Comparison of ENCODE assay signal across 27 mouse cellular contexts in genomic region chr2:112443491-112443890, GRCm38 (mm10). TPM values are rescaled to one million over a fixed set of nuclear protein-coding genes. Genes with fewer than 3 reads are reported as not detected.
DNase-seq lines count a peak whose midpoint lies in the region; ATAC-seq and TF ChIP-seq lines count a peak whose summit lies in the region.
"Had no signal": no experiment of that assay in that cellular context is flagged by ENCODE, and none has a peak within 500 bp of the region (broad histone marks: within the 10 kb centered on the region; RNA-seq: fewer than 3 reads in every experiment).

No protein-coding gene starts in this region.

- H3K27me3 ChIP-seq in lung, postnatal 0 days (replicated peaks; ENCODE audit: insufficient read depth, low read length), result no peaks in the 10 kb centered on the region
- H3K27me3 ChIP-seq: forebrain, embryonic 15.5 days; limb, embryonic 15.5 days; liver, embryonic 15.5 days had no signal

- no peaks in the 10 kb centered on the region for H3K9me3 ChIP-seq in lung, postnatal 0 days (ENCODE audit: low read length)
- H3K9me3 ChIP-seq: embryonic facial prominence, embryonic 10.5 days; forebrain, embryonic 15.5 days; limb, embryonic 15.5 days; liver, embryonic 15.5 days had no signal

- intact Hi-C loops in heart, postnatal 14 days (cut with DNase I), result no loop called here

- DNase-seq in heart, adult 11 months, result peak; percentile 46
- DNase-seq in heart, postnatal 14 days, result no peak
- peak; percentile 42 for DNase-seq in right cerebral cortex, postnatal 25 days
- no peak for DNase-seq in right cerebral cortex, postnatal 10 days (ENCODE audit: low spot score in 2 of 2)
- DNase-seq in brain, adult 2 months (ENCODE audit: low read depth, low spot score), result peak; percentile 85
- no peak for DNase-seq in kidney, postnatal 25 days
- no peak for DNase-seq in lung, postnatal 0 days (ENCODE audit: low spot score)
- DNase-seq: cerebellum, adult 9-10 months; gastrocnemius, postnatal 14 days; kidney, adult 2 months; kidney, postnatal 10 days; midbrain, embryonic 14.5 days; thymus, postnatal 25 days had no signal

- no peak overlapping the region for H3K9ac ChIP-seq in lung, postnatal 0 days (replicated peaks; ENCODE audit: low read depth)
- H3K9ac ChIP-seq: forebrain, embryonic 15.5 days; limb, embryonic 15.5 days; liver, embryonic 15.5 days had no signal

- no peaks in the 10 kb centered on the region for H3K4me1 ChIP-seq in lung, postnatal 0 days (ENCODE audit: insufficient read depth, low read depth, low read length)
- H3K4me1 ChIP-seq: embryonic facial prominence, embryonic 10.5 days; forebrain, embryonic 15.5 days; limb, embryonic 15.5 days; liver, embryonic 15.5 days had no signal

- H3K4me2 ChIP-seq in lung, postnatal 0 days (replicated peaks; ENCODE audit: low read depth, low read length), result no peak overlapping the region
- H3K4me2 ChIP-seq: forebrain, embryonic 15.5 days; limb, embryonic 15.5 days; liver, embryonic 15.5 days had no signal

- no peaks in the 10 kb centered on the region for H3K36me3 ChIP-seq in lung, postnatal 0 days (ENCODE audit: insufficient read depth, low read length)
- H3K36me3 ChIP-seq: embryonic facial prominence, embryonic 10.5 days; forebrain, embryonic 15.5 days; limb, embryonic 15.5 days; liver, embryonic 15.5 days had no signal

- no peak for TF ChIP-seq EP300 in lung, postnatal 0 days (IDR thresholded peaks at IDR 0.05)

- H3K4me3 ChIP-seq in lung, postnatal 0 days (ENCODE audit: low read depth, low read length), result no peak overlapping the region
- H3K4me3 ChIP-seq: embryonic facial prominence, embryonic 10.5 days; forebrain, embryonic 15.5 days; limb, embryonic 15.5 days; liver, embryonic 15.5 days had no signal

- no peak for ATAC-seq in erythroid progenitor cell, adult 5-6 weeks (replicated peaks; ENCODE audit: low FRiP score, poor library complexity, severe bottlenecking)
- ATAC-seq in lung, postnatal 0 days, result no peak
- ATAC-seq: CD4-positive, CD25-positive, alpha-beta regulatory T cell, adult 4 months; forebrain, embryonic 15.5 days; inflammation-experienced regulatory T-cells, adult 6 months had no signal

- no peak overlapping the region for H3K27ac ChIP-seq in lung, postnatal 0 days (ENCODE audit: low read length)
- H3K27ac ChIP-seq: embryonic facial prominence, embryonic 10.5 days; forebrain, embryonic 15.5 days; limb, embryonic 15.5 days; liver, embryonic 15.5 days had no signal

- WGBS in lung, postnatal 0 days, result 56% methylated on average over 2 of the region's 2 CpGs

- no peak for TF ChIP-seq CTCF in lung, postnatal 0 days (IDR thresholded peaks at IDR 0.05)

RNA-seq across cellular contexts. Expression of gene Emc7, which starts 11.3 kb away (rescaled TPM):
- 10 to 100 TPM; 15.2 to 15.5 TPM for total RNA-seq in heart, postnatal 14 days (2021)
- 5.0 and 5.8 TPM in 2 replicates for total RNA-seq in erythroid progenitor cell, adult 5-6 weeks (2015; ENCODE audit: low replicate concordance)
- total RNA-seq in erythroid progenitor cell, adult 5-6 weeks (2017; ENCODE audit: low replicate concordance), result 7.2 and 7.3 TPM in 2 replicates
- polyA plus RNA-seq in lung, postnatal 0 days (2015; fragmentation: Nextera tagmentation; extraction: Ambion mirVana), result 29.0 and 31.6 TPM in 2 replicates

RNA-seq across cellular contexts. Expression of gene Chrm5, which starts 37.1 kb away (rescaled TPM):
- total RNA-seq in heart, postnatal 14 days (2021), result not detected
- total RNA-seq in erythroid progenitor cell, adult 5-6 weeks (2015; ENCODE audit: low replicate concordance), result not detected in 2 replicates
- not detected in 2 replicates for total RNA-seq in erythroid progenitor cell, adult 5-6 weeks (2017; ENCODE audit: low replicate concordance)
- polyA plus RNA-seq in lung, postnatal 0 days (2015; fragmentation: Nextera tagmentation; extraction: Ambion mirVana), result not detected in 2 replicates
- total RNA-seq: common myeloid progenitor, adult 5-6 weeks; ES-E14; gastrocnemius, postnatal 14 days; heart, adult 8-10 months; megakaryocyte progenitor cell, adult 5-6 weeks had no signal
- polyA plus RNA-seq: CD4-positive, CD25-positive, alpha-beta regulatory T cell, adult 4 months; embryonic facial prominence, embryonic 10.5 days; heart, embryonic 16.5 days; inflammation-experienced regulatory T-cells, adult 6 months; kidney, adult 2 months; liver, embryonic 15.5 days; small intestine, adult 2 months; testis, adult 2 months had no signal

RNA-seq across cellular contexts. Expression of gene Aven, which starts 49.3 kb away (rescaled TPM):
- total RNA-seq in heart, postnatal 14 days (2021), result 10 to 100 TPM; 16.9 to 17.1 TPM
- total RNA-seq in erythroid progenitor cell, adult 5-6 weeks (2015; ENCODE audit: low replicate concordance), result 1.4 TPM in 1 of 2 replicates, not detected in the other
- 2.3 and 5.1 TPM in 2 replicates for total RNA-seq in erythroid progenitor cell, adult 5-6 weeks (2017; ENCODE audit: low replicate concordance)
- polyA plus RNA-seq in lung, postnatal 0 days (2015; fragmentation: Nextera tagmentation; extraction: Ambion mirVana), result 2.4 and 3.0 TPM in 2 replicates

Comparison
In these comparisons a context has a peak if more than half of its experiments do, and no peak if none do; other contexts are left out.
1. DNase-seq: peak in heart, adult 11 months (single experiment), right cerebral cortex, postnatal 25 days (single experiment) and brain, adult 2 months (single experiment); none in heart, postnatal 14 days (0 of 2), right cerebral cortex, postnatal 10 days (0 of 2), kidney, postnatal 25 days (0 of 2) and lung, postnatal 0 days (single experiment).